Mouse (Mus musculus) heart, embryonic 11.5 days (tissue): Measurements from ENCODE around the gene Fam155a. TPM values are rescaled to one million over a fixed set of nuclear protein-coding genes. Genes with fewer than 3 reads are reported as not detected.

Source experiments
- ATAC-seq: fragments of 200-750 bp; cut with Nextera tagmentation; replicated peaks from 2 replicates; pipeline ENCODE4 v1.8.0; 2017; ENCODE audit warnings: moderate library complexity; ENCODE audit not compliant: insufficient number of reproducible peaks, low FRiP score, low TSS enrichment
- H3K27ac ChIP-seq: fragments of 300-500 bp; sonication (generic); 2 replicates; pipeline ENCODE4 v1.5.1; 2014; ENCODE audit warnings: mild to moderate bottlenecking, low read depth, low read length
- H3K27me3 ChIP-seq: fragments of 300-500 bp; sonication (generic); 2 replicates; pipeline ENCODE4 v1.6.1; 2014; ENCODE audit warnings: mild to moderate bottlenecking, low read length, mixed read lengths; ENCODE audit not compliant: control insufficient read depth, insufficient read depth
- H3K36me3 ChIP-seq: fragments of 300-500 bp; sonication (generic); 2 replicates; pipeline ENCODE4 v1.6.1; 2014; ENCODE audit warnings: mild to moderate bottlenecking, low read length, moderate library complexity, mixed read lengths; ENCODE audit not compliant: control insufficient read depth, insufficient read depth
- H3K4me1 ChIP-seq: fragments of 300-500 bp; sonication (generic); 2 replicates; pipeline ENCODE4 v1.6.1; 2014; ENCODE audit warnings: low read length; ENCODE audit not compliant: control insufficient read depth, insufficient read depth
- H3K4me2 ChIP-seq: fragments of 300-500 bp; sonication (generic); 2 replicates; pipeline ENCODE4 v1.6.1; 2014; ENCODE audit warnings: mild to moderate bottlenecking, moderate library complexity
- H3K4me3 ChIP-seq: fragments of 300-500 bp; sonication (generic); 2 replicates; pipeline ENCODE4 v1.5.1; 2014; ENCODE audit warnings: low read depth, low read length
- H3K9ac ChIP-seq: fragments of 300-500 bp; sonication (generic); 2 replicates; pipeline ENCODE4 v1.6.1; 2014; ENCODE audit warnings: mild to moderate bottlenecking, low read depth, low read length, moderate library complexity
- H3K9me3 ChIP-seq: fragments of 300-500 bp; sonication (generic); replicated peaks from 2 replicates; pipeline ENCODE4 v1.6.1; 2016; ENCODE audit warnings: low read length; ENCODE audit not compliant: control insufficient read depth
- WGBS: fragments of 180-500 bp; shearing (Covaris S2); extraction: QIAGEN DNeasy Blood & Tissue Kit; methylation state at CpG from one replicate; pipeline ENCODE4 v1.1.7; 2014; ENCODE audit not compliant: insufficient replicate concordance; 5-methylcytosine and 5-hydroxymethylcytosine counted together
- polyA plus RNA-seq: library from polyadenylated mRNA; unstranded; fragments of >200 nt; fragmentation: Nextera tagmentation; extraction: Ambion mirVana; gene quantifications from 2 replicates; pipeline ENCODE4 v1.2.1, GENCODE M21; 2014

Fam155a gene
- polyA plus RNA-seq, 1 experiment from 2014 or later: 0.59 TPM

GRCm38 (mm10) chr8:9344136-9344535, 426.8 kb downstream of the Fam155a start:
- H3K27ac ChIP-seq: no peak overlapping the region
- WGBS: 64% methylated on average over 4 of the region's 4 CpGs
- no peaks in the 10 kb centered on the region for H3K4me1 ChIP-seq
- no peak for ATAC-seq
- no peak overlapping the region for H3K9ac ChIP-seq
- no peak overlapping the region for H3K4me3 ChIP-seq
- no peaks in the 10 kb centered on the region for H3K27me3 ChIP-seq
- H3K4me2 ChIP-seq: no peak overlapping the region
- no peaks in the 10 kb centered on the region for H3K9me3 ChIP-seq
- no peaks in the 10 kb centered on the region for H3K36me3 ChIP-seq

- Histone ChIP-seq H3K9me3 (no peaks in the 10 kb centered on the region), H3K4me2 (no peak overlapping the region), H3K9ac (no peak overlapping the region), H3K27ac (no peak overlapping the region), H3K27me3 (no peaks in the 10 kb centered on the region), H3K4me3 (no peak overlapping the region), H3K4me1 (no peaks in the 10 kb centered on the region), H3K36me3 (no peaks in the 10 kb centered on the region)
- ATAC-seq: no peak
- 78% methylated on average over 9 of the region's 9 CpGs for WGBS
Measured at GRCm38 (mm10) chr8:9342998-9343397, 428.0 kb downstream of the Fam155a start.

- H3K27me3 ChIP-seq: no peaks in the 10 kb centered on the region
- no peak overlapping the region for H3K9ac ChIP-seq
- 84% methylated on average over 9 of the region's 9 CpGs for WGBS
- no peak overlapping the region for H3K27ac ChIP-seq
- no peaks in the 10 kb centered on the region for H3K4me1 ChIP-seq
- H3K9me3 ChIP-seq: no peaks in the 10 kb centered on the region
- H3K4me3 ChIP-seq: no peak overlapping the region
- no peaks in the 10 kb centered on the region for H3K36me3 ChIP-seq
- no peak overlapping the region for H3K4me2 ChIP-seq
- ATAC-seq: no peak
Measured at GRCm38 (mm10) chr8:9342593-9342992, 428.4 kb downstream of the Fam155a start.

GRCm38 (mm10) chr8:9337905-9338304, 433.1 kb downstream of the Fam155a start:
- Histone ChIP-seq H3K27me3 (no peaks in the 10 kb centered on the region), H3K4me1 (no peaks in the 10 kb centered on the region), H3K27ac (no peak overlapping the region), H3K9ac (no peak overlapping the region), H3K4me2 (no peak overlapping the region), H3K36me3 (no peaks in the 10 kb centered on the region), H3K9me3 (no peaks in the 10 kb centered on the region), H3K4me3 (no peak overlapping the region)
- no peak for ATAC-seq
- WGBS: 90% methylated on average over 8 of the region's 8 CpGs

GRCm38 (mm10) chr8:9335933-9336303, 435.0 kb downstream of the Fam155a start:
- Histone ChIP-seq H3K27me3 (no peaks in the 10 kb centered on the region), H3K4me1 (no peaks in the 10 kb centered on the region), H3K9me3 (no peaks in the 10 kb centered on the region), H3K36me3 (no peaks in the 10 kb centered on the region), H3K27ac (no peak overlapping the region), H3K9ac (no peak overlapping the region), H3K4me2 (no peak overlapping the region), H3K4me3 (no peak overlapping the region)
- ATAC-seq: no peak
- WGBS: 69% methylated on average over 6 of the region's 6 CpGs

GRCm38 (mm10) chr8:9335285-9335932, 435.6 kb downstream of the Fam155a start:
- H3K27me3 ChIP-seq: no peaks in the 10 kb centered on the region
- H3K4me3 ChIP-seq: no peak overlapping the region
- H3K4me2 ChIP-seq: no peak overlapping the region
- H3K4me1 ChIP-seq: no peaks in the 10 kb centered on the region
- no peaks in the 10 kb centered on the region for H3K9me3 ChIP-seq
- ATAC-seq: no peak
- H3K27ac ChIP-seq: no peak overlapping the region
- WGBS: 66% methylated on average over 10 of the region's 10 CpGs
- H3K36me3 ChIP-seq: no peaks in the 10 kb centered on the region
- no peak overlapping the region for H3K9ac ChIP-seq

- Histone ChIP-seq H3K4me3 (no peak overlapping the region), H3K36me3 (no peaks in the 10 kb centered on the region), H3K27ac (no peak overlapping the region), H3K9ac (no peak overlapping the region), H3K27me3 (no peaks in the 10 kb centered on the region), H3K9me3 (no peaks in the 10 kb centered on the region), H3K4me2 (no peak overlapping the region), H3K4me1 (no peaks in the 10 kb centered on the region)
- ATAC-seq: no peak
- 53% methylated on average over 2 of the region's 2 CpGs for WGBS
Measured at GRCm38 (mm10) chr8:9332766-9333165, 438.2 kb downstream of the Fam155a start.

GRCm38 (mm10) chr8:9309456-9309855, 461.5 kb downstream of the Fam155a start:
- no peaks in the 10 kb centered on the region for H3K9me3 ChIP-seq
- no peak overlapping the region for H3K4me2 ChIP-seq
- H3K27me3 ChIP-seq: no peaks in the 10 kb centered on the region
- no peaks in the 10 kb centered on the region for H3K4me1 ChIP-seq
- H3K36me3 ChIP-seq: no peaks in the 10 kb centered on the region
- H3K9ac ChIP-seq: no peak overlapping the region
- no peak overlapping the region for H3K4me3 ChIP-seq
- no peak overlapping the region for H3K27ac ChIP-seq
- WGBS: 27% methylated on average over 8 of the region's 8 CpGs
- ATAC-seq: no peak

- H3K4me3 ChIP-seq: no peak overlapping the region
- H3K36me3 ChIP-seq: no peaks in the 10 kb centered on the region
- ATAC-seq: no peak
- H3K27me3 ChIP-seq: no peaks in the 10 kb centered on the region
- H3K27ac ChIP-seq: no peak overlapping the region
- H3K9me3 ChIP-seq: no peaks in the 10 kb centered on the region
- no peak overlapping the region for H3K4me2 ChIP-seq
- H3K9ac ChIP-seq: no peak overlapping the region
- no peaks in the 10 kb centered on the region for H3K4me1 ChIP-seq
- WGBS: 79% methylated on average over 6 of the region's 6 CpGs
Measured at GRCm38 (mm10) chr8:9303526-9304135, 467.3 kb downstream of the Fam155a start.
